Mouse (Mus musculus): ENCODE results near the gene Avpr1b.
"Not testable (repeated sequence)": the region's sequence is repeated elsewhere in the genome, so short reads cannot be mapped to it uniquely, and the experiment has no call there.

Gene Avpr1b

GRCm38 (mm10) chr1:131619348-131619747 is 20.3 kb downstream of the Avpr1b start:
- DNase-seq: no peak

GRCm38 (mm10) chr1:131623644-131624043 is 24.6 kb downstream of the Avpr1b start:
- DNase-seq: no peak

GRCm38 (mm10) chr1:131624175-131624835 is 25.3 kb downstream of the Avpr1b start:
- no peak for DNase-seq

GRCm38 (mm10) chr1:131626200-131626599 is 27.2 kb downstream of the Avpr1b start:
- DNase-seq: no peak

GRCm38 (mm10) chr1:131632216-131632615 is 33.2 kb downstream of the Avpr1b start:
- DNase-seq: not testable (repeated sequence)

- no peak for DNase-seq
These were observed 35.5 kb downstream of the Avpr1b start for GRCm38 (mm10) chr1:131634495-131634894.

- DNase-seq: no peak
These were observed 38.9 kb downstream of the Avpr1b start, which contains the start of gene Ctse for GRCm38 (mm10) chr1:131637791-131638540. TSS of gene Ctse (plus strand) at chr1:131638306.

GRCm38 (mm10) chr1:131638541-131639421 is 39.7 kb downstream of the Avpr1b start:
- DNase-seq: no peak

- no peak for DNase-seq
These were observed 41.0 kb downstream of the Avpr1b start for GRCm38 (mm10) chr1:131640062-131640461.

GRCm38 (mm10) chr1:131641565-131641964 is 42.5 kb downstream of the Avpr1b start:
- no peak for DNase-seq

GRCm38 (mm10) chr1:131642251-131642650 is 43.2 kb downstream of the Avpr1b start:
- DNase-seq: no peak

- no peak for DNase-seq
These were observed 53.8 kb downstream of the Avpr1b start for GRCm38 (mm10) chr1:131652670-131653443.

GRCm38 (mm10) chr1:131655601-131656000 is 56.6 kb downstream of the Avpr1b start:
- no peak for DNase-seq

- DNase-seq: peak; percentile 90 to 92
These were observed 58.9 kb downstream of the Avpr1b start for GRCm38 (mm10) chr1:131657945-131658354.

GRCm38 (mm10) chr1:131659512-131660085 is 60.6 kb downstream of the Avpr1b start:
- no peak for DNase-seq

- DNase-seq: no peak
These were observed 61.2 kb downstream of the Avpr1b start for GRCm38 (mm10) chr1:131660266-131660665.

GRCm38 (mm10) chr1:131660716-131661472 is 61.9 kb downstream of the Avpr1b start:
- no peak for DNase-seq
